ENCODE assay signal across 33 mouse cellular contexts in genomic region chr6:48953220-48953619, GRCm38 (mm10). TPM values are rescaled to one million over a fixed set of nuclear protein-coding genes. Genes with fewer than 3 reads are reported as not detected.
"Had no signal": no experiment of that assay in that cellular context is flagged by ENCODE, and none has a peak within 500 bp of the region (broad histone marks: within the 10 kb centered on the region; RNA-seq: fewer than 3 reads in every experiment).

No protein-coding gene starts in this region.

- DNase-seq: kidney, adult 8-10 months; kidney, postnatal 36 days; layer of hippocampus, postnatal 36 days; lung, adult 18-20 months; lung, postnatal 10 days; lung, postnatal 36 days; right cerebral cortex, adult 18-20 months; right cerebral cortex, postnatal 14 days; right cerebral cortex, postnatal 4 days; thymus, adult 18-20 months; thymus, postnatal 36 days had no signal

- H3K4me2 ChIP-seq: liver, embryonic 11.5 days; lung, embryonic 15.5 days; midbrain, embryonic 13.5 days; neural tube, embryonic 13.5 days had no signal

- H3K4me1 ChIP-seq: lung, embryonic 15.5 days; megakaryocyte, embryonic 14.5 days; midbrain, embryonic 10.5 days; midbrain, embryonic 13.5 days; neural tube, embryonic 13.5 days had no signal

- H3K9ac ChIP-seq: liver, embryonic 14.5 days; lung, embryonic 15.5 days; midbrain, embryonic 13.5 days; neural tube, embryonic 13.5 days had no signal

- H3K27ac ChIP-seq: kidney, postnatal 0 days; left cerebral cortex, adult 2 months; liver, embryonic 14.5 days; lung, embryonic 15.5 days; midbrain, embryonic 10.5 days; midbrain, embryonic 13.5 days; neural tube, embryonic 13.5 days; stomach, postnatal 0 days had no signal

- H3K4me3 ChIP-seq: left cerebral cortex, adult 2 months; lung, embryonic 15.5 days; megakaryocyte, embryonic 14.5 days; midbrain, embryonic 10.5 days; midbrain, embryonic 13.5 days; myocyte; neural tube, embryonic 13.5 days had no signal

- H3K27me3 ChIP-seq: lung, embryonic 15.5 days; midbrain, embryonic 13.5 days; neural tube, embryonic 13.5 days had no signal

- H3K36me3 ChIP-seq: lung, embryonic 15.5 days; midbrain, embryonic 10.5 days; midbrain, embryonic 13.5 days; neural tube, embryonic 13.5 days had no signal

- H3K9me3 ChIP-seq: lung, embryonic 15.5 days; megakaryocyte, embryonic 14.5 days; midbrain, embryonic 10.5 days; midbrain, embryonic 13.5 days; neural tube, embryonic 13.5 days had no signal

- ATAC-seq: midbrain, embryonic 13.5 days; midbrain, embryonic 16.5 days had no signal

RNA-seq across cellular contexts. Expression of gene Doxl2, which starts 21.5 kb away (rescaled TPM):
- total RNA-seq: layer of hippocampus, adult 8-10 months; layer of hippocampus, postnatal 10 days; layer of hippocampus, postnatal 36 days; left cerebral cortex, adult 2 months; left cerebral cortex, postnatal 10 days; left cerebral cortex, postnatal 36 days; monocyte, adult 5-6 weeks; neutrophil, adult 5-6 weeks had no signal
- polyA plus RNA-seq: kidney, postnatal 0 days; limb, embryonic 11.5 days; limb, embryonic 14.5 days; liver, embryonic 11.5 days; liver, embryonic 14.5 days; lung, embryonic 15.5 days; midbrain, embryonic 10.5 days; midbrain, embryonic 13.5 days; midbrain, embryonic 16.5 days; myocyte; neural tube, embryonic 13.5 days; stomach, embryonic 14.5 days; stomach, postnatal 0 days; urinary bladder, adult 2 months had no signal

RNA-seq across cellular contexts. Expression of gene 1600015I10Rik, which starts 23.5 kb away (rescaled TPM):
- total RNA-seq: layer of hippocampus, adult 8-10 months; layer of hippocampus, postnatal 10 days; layer of hippocampus, postnatal 36 days; left cerebral cortex, adult 2 months; left cerebral cortex, postnatal 10 days; left cerebral cortex, postnatal 36 days; monocyte, adult 5-6 weeks; neutrophil, adult 5-6 weeks had no signal
- polyA plus RNA-seq: kidney, postnatal 0 days; limb, embryonic 11.5 days; liver, embryonic 11.5 days; liver, embryonic 14.5 days; lung, embryonic 15.5 days; midbrain, embryonic 10.5 days; midbrain, embryonic 13.5 days; midbrain, embryonic 16.5 days; myocyte; neural tube, embryonic 13.5 days; stomach, embryonic 14.5 days; stomach, postnatal 0 days; urinary bladder, adult 2 months had no signal

RNA-seq across cellular contexts. Expression of gene Svs1, which starts 33.4 kb away (rescaled TPM):
- total RNA-seq: layer of hippocampus, adult 8-10 months; layer of hippocampus, postnatal 10 days; layer of hippocampus, postnatal 36 days; left cerebral cortex, adult 2 months; left cerebral cortex, postnatal 10 days; left cerebral cortex, postnatal 36 days; monocyte, adult 5-6 weeks; neutrophil, adult 5-6 weeks had no signal
- polyA plus RNA-seq: kidney, postnatal 0 days; limb, embryonic 11.5 days; limb, embryonic 14.5 days; liver, embryonic 11.5 days; liver, embryonic 14.5 days; lung, embryonic 15.5 days; midbrain, embryonic 10.5 days; midbrain, embryonic 13.5 days; midbrain, embryonic 16.5 days; myocyte; neural tube, embryonic 13.5 days; stomach, embryonic 14.5 days; stomach, postnatal 0 days; urinary bladder, adult 2 months had no signal
